Mouse (Mus musculus) hindbrain, embryonic 10.5 days (tissue): ENCODE results near the gene Fam107b. TPM values are rescaled to one million over a fixed set of nuclear protein-coding genes. Genes with fewer than 3 reads are reported as not detected.

Source experiments
- DNase-seq: peaks from one replicate; pipeline ENCODE4 v3.0.0-alpha.2; 2017; ENCODE audit warnings: low spot score
- H3K27ac ChIP-seq: fragments of 300-500 bp; sonication (generic); 2 replicates; pipeline ENCODE4 v1.5.1; 2016; ENCODE audit warnings: mild to moderate bottlenecking, moderate library complexity
- H3K27me3 ChIP-seq: fragments of 300-500 bp; sonication (generic); 2 replicates; pipeline ENCODE4 v1.6.1; 2016; ENCODE audit warnings: mild to moderate bottlenecking; ENCODE audit not compliant: poor library complexity, insufficient read depth, severe bottlenecking
- H3K36me3 ChIP-seq: fragments of 300-500 bp; sonication (generic); 2 replicates; pipeline ENCODE4 v1.6.1; 2016; ENCODE audit warnings: mild to moderate bottlenecking, moderate library complexity
- H3K4me1 ChIP-seq: fragments of 300-500 bp; sonication (generic); replicated peaks from 2 replicates; pipeline ENCODE4 v1.6.1; 2016; ENCODE audit warnings: mild to moderate bottlenecking
- H3K4me3 ChIP-seq: fragments of 300-500 bp; sonication (generic); 2 replicates; pipeline ENCODE4 v1.5.1; 2016; ENCODE audit warnings: mild to moderate bottlenecking, moderate library complexity
- H3K9me3 ChIP-seq: fragments of 300-500 bp; sonication (generic); 2 replicates; pipeline ENCODE4 v1.6.1; 2016; ENCODE audit warnings: mild to moderate bottlenecking, moderate library complexity
- WGBS: fragments of 180-500 bp; shearing (Covaris S2); methylation state at CpG from one replicate; pipeline ENCODE4 v1.1.7; 2016; 5-methylcytosine and 5-hydroxymethylcytosine counted together
- polyA plus RNA-seq: library from polyadenylated mRNA; unstranded; fragments of >200 nt; fragmentation: Nextera tagmentation; extraction: Ambion mirVana; gene quantifications from 2 replicates; pipeline ENCODE4 v1.2.1, GENCODE M21; 2016

Fam107b gene
- polyA plus RNA-seq, 1 experiment from 2014 or later = 46.8 TPM

DNA sequence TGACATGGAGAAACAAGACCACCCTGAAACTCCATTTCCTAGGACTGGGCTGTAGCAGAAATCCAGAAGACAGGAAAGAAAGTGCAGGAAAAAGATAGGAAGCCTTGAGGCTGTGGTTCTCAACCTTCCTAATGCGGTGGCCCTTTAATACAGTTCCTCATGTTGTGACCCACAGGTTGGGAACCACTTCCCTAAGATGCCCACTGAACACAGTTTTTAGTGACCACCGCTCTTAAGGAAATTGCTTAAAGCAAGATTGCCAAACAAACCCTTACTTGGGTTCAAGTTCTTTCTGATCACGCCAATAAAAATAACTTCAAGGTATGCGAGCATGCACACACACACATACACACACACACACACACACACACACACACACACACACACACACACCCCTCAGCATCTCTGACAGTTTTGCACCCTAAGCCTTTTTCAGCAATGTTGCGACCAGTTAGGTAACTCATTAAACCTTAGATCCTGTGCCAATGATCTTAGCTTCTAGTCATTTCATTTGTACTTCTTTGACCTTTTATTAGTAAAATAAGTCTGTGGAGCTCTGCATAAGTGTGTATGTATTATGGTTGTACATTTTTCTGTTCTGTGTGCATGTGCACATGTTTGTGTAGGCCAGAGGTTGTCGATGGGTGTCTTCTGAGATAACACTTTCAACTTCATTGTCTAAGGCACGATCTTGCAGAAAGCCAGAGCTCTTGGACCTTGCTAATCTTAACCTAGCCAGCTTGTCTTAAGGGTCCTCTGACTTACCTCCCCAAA is 53.1 kb downstream of the Fam107b start:
- H3K4me1 ChIP-seq = no peaks in the 10 kb centered on the region
- WGBS = 91% methylated on average over 7 of the region's 7 CpGs

DNA sequence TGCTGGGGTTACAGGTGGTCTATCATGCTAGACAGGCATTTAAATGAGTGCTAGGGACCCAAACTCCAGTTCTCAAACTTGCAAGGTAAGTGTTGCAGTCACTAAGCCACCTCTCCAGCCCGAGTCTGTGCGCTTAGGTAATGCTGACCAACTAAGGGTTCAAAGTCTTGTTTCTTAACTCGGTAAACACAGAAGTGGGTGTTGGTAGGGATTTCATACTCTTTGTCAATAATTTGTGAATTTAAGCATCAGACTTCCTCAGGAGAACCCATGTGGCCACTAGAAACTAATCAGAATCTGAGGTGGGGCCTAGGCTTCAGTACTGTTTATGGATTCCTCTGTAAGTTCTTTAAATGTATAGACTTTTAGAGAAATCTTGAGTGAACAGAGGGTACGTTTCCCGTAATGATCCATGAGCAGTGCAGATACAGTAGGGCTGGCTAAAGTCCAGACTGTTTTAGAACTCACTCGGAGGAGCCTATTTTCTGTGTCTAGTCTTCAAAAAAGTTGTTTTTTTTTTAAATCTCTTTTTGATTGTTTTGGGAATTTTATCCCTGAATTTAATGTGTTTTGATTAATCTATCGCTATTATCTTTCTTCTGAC is 53.8 kb downstream of the Fam107b start:
- 92% methylated on average over 7 of the region's 7 CpGs for WGBS
- Histone ChIP-seq H3K9me3 (no peaks in the 10 kb centered on the region), H3K36me3 (no peaks in the 10 kb centered on the region), H3K27ac (no peak overlapping the region), H3K4me1 (no peaks in the 10 kb centered on the region), H3K27me3 (no peaks in the 10 kb centered on the region), H3K4me3 (no peak overlapping the region)
- no peak for DNase-seq

More for the DNA sequence above, 53.1 kb downstream of the Fam107b start:
- Histone ChIP-seq H3K27me3 (no peaks in the 10 kb centered on the region), H3K36me3 (no peaks in the 10 kb centered on the region), H3K9me3 (no peaks in the 10 kb centered on the region), H3K27ac (no peak overlapping the region), H3K4me3 (no peak overlapping the region)
- DNase-seq = no peak

DNA sequence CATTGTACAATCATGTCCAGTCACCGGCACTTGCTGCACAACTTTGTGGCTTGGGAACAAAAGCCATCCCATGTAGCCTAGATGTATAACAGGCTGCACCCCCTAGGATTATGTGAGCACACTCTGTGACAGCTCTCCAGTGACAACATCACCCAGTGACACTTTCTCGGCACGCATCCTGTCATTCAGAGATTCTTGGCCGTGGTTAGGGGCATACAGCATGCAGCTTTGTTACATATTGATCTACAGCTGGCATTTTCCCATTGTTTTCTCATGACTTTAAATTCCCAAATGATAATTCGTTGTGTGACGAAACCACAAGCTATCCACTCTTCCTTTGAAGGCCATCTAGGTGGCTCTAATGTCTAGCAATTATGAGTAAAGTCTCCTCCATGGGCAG is 58.8 kb downstream of the Fam107b start:
- no peak for DNase-seq
- Histone ChIP-seq H3K9me3 (peaks cover 2% of the 10 kb centered on the region; the same call in 1 of the 2 replicates), H3K36me3 (no peaks in the 10 kb centered on the region), H3K27ac (no peak overlapping the region), H3K4me1 (no peaks in the 10 kb centered on the region), H3K4me3 (no peak overlapping the region), H3K27me3 (no peaks in the 10 kb centered on the region)
- 87% methylated on average over 6 of the region's 6 CpGs for WGBS

DNA sequence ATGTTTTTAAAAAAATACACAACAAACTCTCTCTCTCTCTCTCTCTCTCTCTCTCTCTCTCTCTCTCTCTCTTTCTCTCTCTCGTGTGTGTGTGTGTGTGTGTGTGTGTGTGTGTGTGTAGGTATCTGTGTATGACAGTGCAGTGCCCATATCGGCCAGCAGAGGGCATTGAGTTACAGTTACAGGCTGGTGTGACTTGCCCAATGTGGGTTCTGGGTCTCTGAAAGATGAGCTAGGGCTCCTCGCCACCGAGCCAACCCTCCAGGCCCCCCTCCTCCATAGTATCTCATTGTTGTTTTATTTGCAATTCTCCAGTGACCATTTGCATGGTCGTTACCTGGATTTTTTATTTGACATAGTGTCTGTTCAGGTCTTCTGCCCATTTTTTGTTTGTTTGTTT is 59.5 kb downstream of the Fam107b start:
- Histone ChIP-seq H3K27ac (no peak overlapping the region), H3K9me3 (peaks cover 2% of the 10 kb centered on the region; the same call in 1 of the 2 replicates), H3K4me1 (no peaks in the 10 kb centered on the region), H3K4me3 (no peak overlapping the region), H3K36me3 (no peaks in the 10 kb centered on the region), H3K27me3 (no peaks in the 10 kb centered on the region)
- no peak for DNase-seq
- WGBS = 91% methylated on average over 5 of the region's 5 CpGs

DNA sequence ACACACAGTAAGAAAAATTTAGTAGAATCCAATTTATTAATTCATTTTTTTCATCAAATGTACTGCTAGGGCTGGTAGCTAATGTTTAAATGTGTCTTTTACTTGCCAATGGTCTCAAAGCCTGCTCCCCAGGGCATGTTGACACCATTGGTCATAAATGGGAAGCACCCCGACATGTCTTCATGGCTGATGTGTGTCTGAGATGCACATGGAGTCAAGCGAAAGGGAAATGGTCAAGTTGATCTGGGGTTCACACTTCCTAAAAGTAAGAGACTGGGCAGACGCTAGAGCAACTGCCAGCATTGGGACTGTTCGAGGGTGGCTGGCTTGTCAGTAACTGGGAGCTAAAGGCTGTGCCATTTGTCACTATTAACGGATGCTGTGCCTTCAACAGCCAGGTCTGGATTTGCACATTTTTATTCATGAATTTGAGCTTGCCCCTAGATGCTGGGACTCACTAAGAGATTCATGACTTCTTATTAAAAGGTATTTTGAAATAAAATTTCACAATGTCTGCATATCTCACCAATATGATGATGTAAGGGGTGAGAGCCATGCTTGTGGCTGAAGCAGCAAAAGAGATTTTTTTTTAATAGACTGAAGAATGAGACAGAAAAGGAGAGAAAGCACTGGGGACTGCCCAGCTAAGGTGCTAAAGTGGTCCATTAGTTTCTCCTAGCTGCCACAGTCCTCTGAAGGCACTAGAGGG is 60.6 kb downstream of the Fam107b start:
- H3K36me3 ChIP-seq = no peaks in the 10 kb centered on the region
- DNase-seq = no peak
- H3K4me1 ChIP-seq = no peaks in the 10 kb centered on the region
- no peak overlapping the region for H3K27ac ChIP-seq
- 86% methylated on average over 5 of the region's 5 CpGs for WGBS
- H3K9me3 ChIP-seq = peaks cover 2% of the 10 kb centered on the region; the same call in 1 of the 2 replicates
- H3K4me3 ChIP-seq = no peak overlapping the region
- H3K27me3 ChIP-seq = no peaks in the 10 kb centered on the region

DNA sequence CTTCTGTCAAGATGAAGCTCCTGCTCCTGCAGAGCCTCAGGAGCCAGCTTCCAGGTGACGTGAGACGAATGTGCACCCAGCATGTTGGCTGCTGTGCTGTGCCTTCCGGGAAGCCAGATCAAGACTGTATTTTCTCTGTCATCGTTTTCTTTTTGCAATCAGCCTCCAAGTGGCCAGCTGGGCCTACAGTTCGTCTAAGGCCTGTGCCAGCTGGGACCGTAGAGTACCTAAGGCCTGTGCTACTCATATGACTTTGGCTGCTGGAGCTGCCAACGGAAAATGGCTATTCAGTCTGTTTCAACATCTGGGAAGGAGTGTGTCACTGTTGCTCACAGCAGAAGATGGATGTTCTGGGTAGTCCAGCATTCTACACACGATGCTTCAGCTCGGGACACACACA is 62.8 kb downstream of the Fam107b start:
- Histone ChIP-seq H3K4me1 (no peaks in the 10 kb centered on the region), H3K27ac (no peak overlapping the region), H3K36me3 (no peaks in the 10 kb centered on the region), H3K9me3 (peaks cover 2% of the 10 kb centered on the region; the same call in 1 of the 2 replicates), H3K27me3 (no peaks in the 10 kb centered on the region), H3K4me3 (no peak overlapping the region)
- DNase-seq = no peak
- 86% methylated on average over 9 of the region's 9 CpGs for WGBS

DNA sequence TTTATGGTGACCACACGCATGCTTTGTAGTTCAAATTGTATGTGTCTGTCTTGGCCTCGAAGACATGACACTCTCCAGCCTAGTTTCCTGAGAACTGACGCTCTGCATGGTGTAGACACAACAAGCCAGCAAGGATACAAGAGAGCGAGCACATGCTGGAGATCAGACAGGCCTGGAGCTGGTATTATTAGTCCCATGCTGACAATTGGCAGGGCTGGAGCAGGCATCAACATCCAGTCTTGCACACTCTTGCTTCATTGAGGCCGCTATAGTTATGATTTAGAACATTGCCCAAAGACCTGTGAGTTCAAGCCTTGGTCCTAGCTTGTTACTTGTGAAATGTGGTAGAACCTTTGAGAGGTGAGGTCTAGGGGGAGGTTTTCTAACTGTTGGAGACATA is 66.5 kb downstream of the Fam107b start:
- no peaks in the 10 kb centered on the region for H3K4me1 ChIP-seq
- WGBS = 82% methylated on average over 5 of the region's 5 CpGs

DNA sequence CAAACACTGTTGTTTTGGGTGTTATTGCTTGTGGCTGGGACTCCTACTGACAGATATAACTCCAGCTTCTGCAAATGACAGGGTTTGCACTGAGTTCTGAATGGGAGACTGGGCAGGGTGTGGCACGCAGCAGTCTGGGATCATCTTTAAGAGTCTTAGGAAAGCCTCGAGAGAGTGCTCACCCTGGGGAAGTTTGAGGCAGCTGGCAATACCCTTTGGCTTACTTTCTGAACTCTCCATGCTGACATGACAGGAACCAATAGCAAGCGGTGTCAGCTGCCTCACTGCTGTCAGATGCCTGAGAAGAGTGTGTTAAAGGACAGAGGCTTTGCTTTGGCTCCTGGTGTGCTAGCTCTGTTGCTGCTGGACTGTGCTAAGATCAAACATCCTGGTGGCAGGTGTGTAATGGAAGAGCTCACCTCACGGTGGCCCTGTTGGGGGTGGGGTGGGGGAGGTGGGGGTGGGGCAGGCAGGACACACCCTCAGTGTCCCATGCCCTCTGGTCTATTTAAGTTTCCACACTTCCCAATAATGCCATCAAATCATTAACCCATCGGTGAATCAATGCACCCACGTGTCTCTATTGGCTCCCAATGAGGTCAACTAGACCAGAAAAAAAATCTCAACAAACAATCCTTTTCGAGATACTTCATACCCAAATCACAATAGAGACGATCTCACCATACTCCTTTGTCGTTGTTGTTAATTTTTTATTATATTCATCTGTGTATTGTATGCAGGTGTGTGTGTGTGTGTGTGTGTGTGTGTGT is 70.9 kb downstream of the Fam107b start:
- no peaks in the 10 kb centered on the region for H3K36me3 ChIP-seq
- no peaks in the 10 kb centered on the region for H3K4me1 ChIP-seq
- H3K4me3 ChIP-seq = no peak overlapping the region
- H3K27me3 ChIP-seq = no peaks in the 10 kb centered on the region
- 76% methylated on average over 9 of the region's 9 CpGs for WGBS
- no peak overlapping the region for H3K27ac ChIP-seq
- no peak for DNase-seq
- H3K9me3 ChIP-seq = no peaks in the 10 kb centered on the region

More for the DNA sequence above, 66.5 kb downstream of the Fam107b start:
- no peak for DNase-seq
- no peaks in the 10 kb centered on the region for H3K27me3 ChIP-seq
- no peaks in the 10 kb centered on the region for H3K9me3 ChIP-seq
- no peaks in the 10 kb centered on the region for H3K36me3 ChIP-seq
- no peak overlapping the region for H3K27ac ChIP-seq
- H3K4me3 ChIP-seq = no peak overlapping the region

DNA sequence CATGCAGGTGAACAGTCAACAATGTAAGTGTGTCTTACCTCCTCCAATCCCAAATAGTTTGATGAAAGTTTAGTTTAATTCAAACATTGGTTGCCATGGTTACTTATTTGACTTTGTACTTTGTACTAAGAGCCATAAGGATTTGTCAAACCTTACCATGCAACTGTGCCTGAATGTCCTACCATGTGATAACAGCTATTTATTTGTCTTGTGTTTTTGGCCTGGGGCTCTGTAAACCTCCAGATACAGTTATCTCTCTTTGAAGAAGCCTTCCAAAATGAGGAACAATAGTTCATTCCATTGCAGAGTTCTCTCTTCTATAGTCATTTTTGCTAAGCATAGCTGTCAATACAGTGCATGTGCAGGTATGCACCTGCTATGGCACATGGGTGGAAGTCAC is 72.7 kb downstream of the Fam107b start:
- no peaks in the 10 kb centered on the region for H3K36me3 ChIP-seq
- H3K4me3 ChIP-seq = no peak overlapping the region
- H3K27ac ChIP-seq = no peak overlapping the region
- H3K9me3 ChIP-seq = no peaks in the 10 kb centered on the region
- no peaks in the 10 kb centered on the region for H3K4me1 ChIP-seq
- no peak for DNase-seq
- H3K27me3 ChIP-seq = no peaks in the 10 kb centered on the region

DNA sequence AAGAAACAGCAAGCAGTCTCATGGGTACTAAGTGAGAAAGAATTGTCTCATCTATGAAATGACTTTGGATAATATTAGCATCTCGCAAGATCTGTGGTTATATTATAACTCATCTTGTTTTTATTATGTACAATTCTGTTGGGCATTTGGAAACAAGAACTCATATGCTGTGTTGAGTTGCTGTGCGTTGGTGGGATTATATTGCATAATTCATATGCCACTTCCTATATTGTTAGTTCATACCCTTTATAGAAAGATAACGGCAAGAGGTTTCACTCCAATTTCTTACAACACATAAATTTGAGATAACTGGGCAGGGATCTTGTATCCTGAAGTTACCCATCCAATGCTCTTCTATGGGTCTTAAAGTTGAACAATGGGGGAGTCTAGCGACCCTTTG is 75.5 kb downstream of the Fam107b start:
- Histone ChIP-seq H3K36me3 (no peaks in the 10 kb centered on the region), H3K9me3 (no peaks in the 10 kb centered on the region), H3K4me1 (no peaks in the 10 kb centered on the region), H3K27ac (no peak overlapping the region), H3K27me3 (no peaks in the 10 kb centered on the region), H3K4me3 (no peak overlapping the region)
- no peak for DNase-seq
- WGBS = 94% methylated on average over 4 of the region's 4 CpGs

DNA sequence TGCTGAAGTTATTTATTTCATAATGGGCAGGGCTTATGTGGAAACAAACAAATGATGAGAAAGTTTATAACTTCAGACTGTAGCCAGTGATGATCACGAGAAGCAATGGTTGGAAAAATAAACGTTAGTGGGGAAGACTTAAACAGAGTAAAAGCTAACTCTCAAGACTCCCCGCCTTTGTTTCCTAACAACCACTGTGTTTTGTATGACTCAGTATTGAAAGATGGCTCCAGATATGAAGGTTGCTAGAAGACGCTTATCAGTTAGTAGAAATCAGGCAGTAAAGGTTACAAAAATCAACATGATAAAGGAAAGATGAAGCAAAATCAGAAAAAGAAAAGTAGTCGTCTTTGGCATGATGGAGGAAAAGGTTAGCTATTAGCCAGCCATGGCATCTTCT is 78.9 kb downstream of the Fam107b start:
- Histone ChIP-seq H3K4me1 (no peaks in the 10 kb centered on the region), H3K27ac (no peak overlapping the region), H3K9me3 (no peaks in the 10 kb centered on the region), H3K36me3 (no peaks in the 10 kb centered on the region), H3K4me3 (no peak overlapping the region), H3K27me3 (no peaks in the 10 kb centered on the region)
- DNase-seq = no peak
- 86% methylated on average over 5 of the region's 5 CpGs for whole genome bisulfite sequencing

DNA sequence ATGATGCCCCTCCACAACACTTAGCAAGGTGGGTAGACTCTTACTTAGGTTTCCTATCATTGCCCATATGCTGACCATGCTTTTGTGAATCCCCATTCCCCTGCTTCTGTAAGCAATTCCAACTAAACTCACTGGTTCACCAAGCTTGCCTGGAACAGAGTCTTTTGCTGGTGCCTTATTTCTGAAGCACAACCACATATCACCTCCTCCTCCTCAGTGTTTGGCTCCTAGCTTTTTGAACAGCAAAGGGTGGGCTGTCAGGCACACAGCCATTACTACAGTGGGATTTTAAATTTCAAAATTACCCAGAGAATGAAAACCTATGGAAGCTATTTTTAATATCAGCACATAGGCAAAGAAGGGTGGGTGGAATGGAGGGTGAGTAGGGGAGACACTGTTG is 84.3 kb downstream of the Fam107b start:
- no peaks in the 10 kb centered on the region for H3K36me3 ChIP-seq

More for the DNA sequence above, 84.3 kb downstream of the Fam107b start:
- no peak overlapping the region for H3K4me3 ChIP-seq
- H3K27ac ChIP-seq = no peak overlapping the region
- DNase-seq = no peak
- peaks cover 9% of the 10 kb centered on the region; the same call in 1 of the 2 replicates for H3K4me1 ChIP-seq
- H3K27me3 ChIP-seq = no peaks in the 10 kb centered on the region
- no peaks in the 10 kb centered on the region for H3K9me3 ChIP-seq
